Mouse (Mus musculus) embryonic fibroblast, embryonic 13.5 days (primary cell): ENCODE results near the gene Cryl1.

Source experiments
- CTCF ChIP-seq: IDR thresholded peaks from 2 replicates; pipeline ENCODE4 v1.5.1; 2011; ENCODE audit warnings: mild to moderate bottlenecking, control low read depth, low read length, moderate library complexity, borderline replicate concordance; ENCODE audit not compliant: insufficient read depth
- POLR2A ChIP-seq: IDR thresholded peaks from 2 replicates; pipeline ENCODE4 v1.6.1; 2011; ENCODE audit warnings: low read depth, mild to moderate bottlenecking, control low read depth, low read length, moderate library complexity

GRCm38 (mm10) chr14:57338666-57339065 is 59.7 kb downstream of the Cryl1 start:
- no peak for TF ChIP-seq POLR2A
- no peak for TF ChIP-seq CTCF
